22 mouse cellular contexts compared by ENCODE assay signal in genomic region chr2:97361235-97361634, GRCm38 (mm10).
DNase-seq lines count a peak whose midpoint lies in the region; ATAC-seq and TF ChIP-seq lines count a peak whose summit lies in the region.
"Had no signal": no experiment of that assay in that cellular context is flagged by ENCODE, and none has a peak within 500 bp of the region (broad histone marks: within the 10 kb centered on the region; RNA-seq: fewer than 3 reads in every experiment).

No protein-coding gene starts in this region.

- TF ChIP-seq POLR2A in kidney, adult 2 months (IDR thresholded peaks at IDR 0.05; ENCODE audit: low read depth, low read length): no peak

- 65% methylated on average over 2 of the region's 2 CpGs for WGBS in kidney, adult 2 months
- 82% methylated on average over 2 of the region's 2 CpGs for WGBS in kidney, embryonic 15.5 days
- 81% methylated on average over 2 of the region's 2 CpGs for WGBS in kidney, embryonic 16.5 days

- no peaks in the 10 kb centered on the region for H3K27me3 ChIP-seq in kidney, adult 2 months (replicated peaks; ENCODE audit: control insufficient read depth, insufficient read depth, low read length)
- no peaks in the 10 kb centered on the region for H3K27me3 ChIP-seq in kidney, embryonic 15.5 days
- H3K27me3 ChIP-seq in kidney, embryonic 16.5 days (ENCODE audit: insufficient read depth, low read length): no peaks in the 10 kb centered on the region
- H3K27me3 ChIP-seq: CH12.LX, Patski had no signal

- no peak overlapping the region for H3K4me2 ChIP-seq in kidney, embryonic 15.5 days
- H3K4me2 ChIP-seq in kidney, embryonic 16.5 days (replicated peaks; ENCODE audit: low read depth, low read length): no peak overlapping the region

- H3K9me3 ChIP-seq in kidney, embryonic 15.5 days (replicated peaks): no peaks in the 10 kb centered on the region
- no peaks in the 10 kb centered on the region for H3K9me3 ChIP-seq in kidney, embryonic 16.5 days (ENCODE audit: low read length)
- H3K9me3 ChIP-seq: G1E had no signal

- peak; percentile 67 for ATAC-seq in kidney, embryonic 15.5 days (replicated peaks; ENCODE audit: low FRiP score)
- peak; percentile 61; the same call in 1 of the 2 replicates for ATAC-seq in kidney, embryonic 16.5 days (ENCODE audit: low FRiP score, low TSS enrichment)
- ATAC-seq: activated CD4-positive, CD25-positive, alpha-beta regulatory T cell, adult 4 months; CD4-positive, CD25-positive, alpha-beta regulatory T cell, adult 4 months; Patski had no signal

- peaks cover 2% of the 10 kb centered on the region for H3K4me1 ChIP-seq in kidney, adult 2 months (ENCODE audit: control insufficient read depth, insufficient read depth, low read length)
- H3K4me1 ChIP-seq in kidney, embryonic 15.5 days: no peaks in the 10 kb centered on the region
- no peaks in the 10 kb centered on the region for H3K4me1 ChIP-seq in kidney, embryonic 16.5 days (ENCODE audit: insufficient read depth, low read length)

- DNase-seq in kidney, adult 2 months: peak; percentile 23
- DNase-seq in kidney, adult 11 months: no peak
- peak; percentile 27 for DNase-seq in kidney, adult 9 months
- no peak for DNase-seq in kidney, postnatal 10 days
- DNase-seq in kidney, adult 18-20 months: no peak
- DNase-seq in kidney, postnatal 14 days: no peak
- DNase-seq: adrenal gland, adult 2 months; adrenal gland, adult 8-10 months; adrenal gland, postnatal 10 days; adrenal gland, postnatal 14 days; adrenal gland, postnatal 25 days; adrenal gland, postnatal 36 days; B cell, adult 2 months; cerebellum, adult 11 months; cerebellum, adult 11-12 months had no signal

- H3K4me3 ChIP-seq in kidney, adult 2 months (ENCODE audit: insufficient read depth, low read depth, low read length): no peak overlapping the region
- H3K4me3 ChIP-seq in kidney, embryonic 15.5 days (replicated peaks): no peak overlapping the region
- H3K4me3 ChIP-seq in kidney, embryonic 16.5 days (ENCODE audit: low read length): no peak overlapping the region

- H3K36me3 ChIP-seq in kidney, adult 2 months (ENCODE audit: control insufficient read depth, insufficient read depth, low read length): no peaks in the 10 kb centered on the region
- H3K36me3 ChIP-seq in kidney, embryonic 15.5 days: no peaks in the 10 kb centered on the region
- no peaks in the 10 kb centered on the region for H3K36me3 ChIP-seq in kidney, embryonic 16.5 days (ENCODE audit: insufficient read depth, low read length)
- H3K36me3 ChIP-seq: G1E had no signal

- TF ChIP-seq CTCF in kidney, adult 2 months (conservative IDR thresholded peaks at IDR 0.05; ENCODE audit: insufficient read depth, insufficient read length, low read depth, low read length): no peak

- no peak overlapping the region for H3K9ac ChIP-seq in kidney, embryonic 15.5 days
- H3K9ac ChIP-seq in kidney, embryonic 16.5 days (replicated peaks; ENCODE audit: low read length): no peak overlapping the region

- no peak overlapping the region for H3K27ac ChIP-seq in kidney, adult 2 months (ENCODE audit: insufficient read depth, low read depth, low read length)
- H3K27ac ChIP-seq in kidney, embryonic 15.5 days: no peak overlapping the region
- no peak overlapping the region for H3K27ac ChIP-seq in kidney, embryonic 16.5 days (ENCODE audit: low read length)

Comparison
In these comparisons a context has a peak if more than half of its experiments do, and no peak if none do; other contexts are left out.
1. DNase-seq: peak in kidney, adult 2 months (single experiment) and kidney, adult 9 months (single experiment); none in kidney, adult 11 months (single experiment), kidney, postnatal 10 days (single experiment), kidney, adult 18-20 months (single experiment) and kidney, postnatal 14 days (single experiment).